Mouse (Mus musculus): ENCODE measurements around the gene Agxt2.

GRCm38 (mm10) chr15:10347044-10347443, 11.3 kb upstream of the Agxt2 start:
- no peak for TF ChIP-seq GATA1 (IDR thresholded peaks at IDR 0.05; ENCODE audit: low read length)
- TF ChIP-seq TAL1 (IDR thresholded peaks at IDR 0.05; ENCODE audit: low read length) = no peak
